ENCODE assay signal across 26 mouse cellular contexts in genomic region chr10:93703946-93704345, GRCm38 (mm10).
DNase-seq lines count a peak whose midpoint lies in the region; ATAC-seq lines count a peak whose summit lies in the region.
"Had no signal": no experiment of that assay in that cellular context is flagged by ENCODE, and none has a peak within 500 bp of the region (broad histone marks: within the 10 kb centered on the region; RNA-seq: fewer than 3 reads in every experiment).

No protein-coding gene starts in this region.

- no peaks in the 10 kb centered on the region for H3K4me1 ChIP-seq in kidney, embryonic 16.5 days (ENCODE audit: insufficient read depth, low read length)
- H3K4me1 ChIP-seq: embryonic facial prominence, embryonic 12.5 days; embryonic facial prominence, embryonic 15.5 days had no signal

- WGBS in kidney, embryonic 16.5 days: 78% methylated on average over 4 of the region's 4 CpGs

- no peak overlapping the region for H3K4me2 ChIP-seq in kidney, embryonic 16.5 days (replicated peaks; ENCODE audit: low read depth, low read length)
- H3K4me2 ChIP-seq: embryonic facial prominence, embryonic 12.5 days; embryonic facial prominence, embryonic 15.5 days; heart, embryonic 13.5 days; hindbrain, embryonic 14.5 days had no signal

- no peaks in the 10 kb centered on the region for H3K27me3 ChIP-seq in kidney, embryonic 16.5 days (ENCODE audit: insufficient read depth, low read length)
- H3K27me3 ChIP-seq: embryonic facial prominence, embryonic 12.5 days; embryonic facial prominence, embryonic 15.5 days had no signal

- DNase-seq in kidney, adult 18-20 months: peak; percentile 22
- DNase-seq in testis, postnatal 10 days (ENCODE audit: low spot score): peak; percentile 9
- DNase-seq in testis, postnatal 14 days (ENCODE audit: low spot score): no peak
- DNase-seq in kidney, postnatal 10 days: peak; percentile 17
- peak; percentile 27 to 52 for DNase-seq in kidney, postnatal 36 days
- DNase-seq in cerebellum, adult 9-11 months: no peak
- DNase-seq in B cell, adult 2 months: no peak
- DNase-seq: adrenal gland, adult 2 months; adrenal gland, postnatal 14 days; cerebellum, adult 11-12 months; cerebellum, adult 8-10 months; cerebellum, postnatal 14 days; forebrain, postnatal 0 days; gastrocnemius, postnatal 10 days; gastrocnemius, postnatal 36 days; heart, adult 2 months; heart, postnatal 14 days; heart, postnatal 4 days had no signal

- H3K9ac ChIP-seq in kidney, embryonic 16.5 days (replicated peaks; ENCODE audit: low read length): no peak overlapping the region
- H3K9ac ChIP-seq: embryonic facial prominence, embryonic 12.5 days; embryonic facial prominence, embryonic 15.5 days; forebrain, postnatal 0 days; heart, embryonic 13.5 days; hindbrain, embryonic 14.5 days had no signal

- H3K9me3 ChIP-seq in kidney, embryonic 16.5 days (ENCODE audit: low read length): 0 out of 2 replicates have a peak, but pooled peaks cover 3% of the 10 kb centered on the region
- H3K9me3 ChIP-seq: embryonic facial prominence, embryonic 12.5 days; embryonic facial prominence, embryonic 15.5 days; heart, embryonic 10.5 days; heart, embryonic 13.5 days had no signal

- no peaks in the 10 kb centered on the region for H3K36me3 ChIP-seq in kidney, embryonic 16.5 days (ENCODE audit: insufficient read depth, low read length)
- H3K36me3 ChIP-seq: embryonic facial prominence, embryonic 12.5 days; embryonic facial prominence, embryonic 15.5 days; heart, embryonic 10.5 days; heart, embryonic 13.5 days had no signal

- H3K27ac ChIP-seq in kidney, embryonic 16.5 days (ENCODE audit: low read length): no peak overlapping the region
- H3K27ac ChIP-seq: embryonic facial prominence, embryonic 12.5 days; embryonic facial prominence, embryonic 15.5 days; heart, adult 2 months; heart, embryonic 10.5 days; heart, embryonic 13.5 days; hindbrain, embryonic 14.5 days; hindbrain, postnatal 0 days had no signal

- H3K4me3 ChIP-seq in kidney, embryonic 16.5 days (ENCODE audit: low read length): no peak overlapping the region
- H3K4me3 ChIP-seq: embryonic facial prominence, embryonic 12.5 days; embryonic facial prominence, embryonic 15.5 days; heart, adult 2 months; heart, embryonic 10.5 days; heart, embryonic 13.5 days had no signal

- ATAC-seq in kidney, embryonic 16.5 days (ENCODE audit: low FRiP score, low TSS enrichment): no peak
- ATAC-seq: forebrain, embryonic 14.5 days; forebrain, postnatal 0 days; hindbrain, postnatal 0 days had no signal

Comparison
In these comparisons a context has a peak if more than half of its experiments do, and no peak if none do; other contexts are left out.
1. DNase-seq: peak in kidney, adult 18-20 months (single experiment), testis, postnatal 10 days (single experiment), kidney, postnatal 10 days (single experiment) and kidney, postnatal 36 days (2 of 2); none in testis, postnatal 14 days (single experiment), cerebellum, adult 9-11 months (single experiment) and B cell, adult 2 months (0 of 2).